Comparison of ENCODE assay signal across 11 mouse cellular contexts in the genomic region with DNA sequence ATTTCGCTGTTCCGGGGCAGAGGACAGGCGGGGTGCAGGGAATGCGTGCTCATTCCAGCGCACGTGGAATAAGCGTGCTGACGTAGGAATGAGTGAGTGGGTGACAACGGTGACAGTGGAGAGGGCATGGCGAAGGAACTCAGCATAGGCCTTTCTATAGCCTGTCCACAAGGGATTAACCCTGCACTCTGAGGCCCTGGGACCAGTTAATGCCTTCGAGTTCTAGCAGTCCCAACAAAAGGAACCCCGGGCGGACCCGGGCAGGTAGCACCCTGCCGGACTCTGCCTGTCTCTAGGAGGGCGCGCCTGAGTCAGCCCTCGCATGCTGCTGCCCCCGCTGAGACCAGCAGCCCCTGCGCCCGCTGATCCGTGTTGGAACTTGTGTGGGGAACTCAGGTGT. TPM values are rescaled to one million over a fixed set of nuclear protein-coding genes. Genes with fewer than 3 reads are reported as not detected.
DNase-seq lines count a peak whose midpoint lies in the region; ATAC-seq lines count a peak whose summit lies in the region.
"Had no signal": no experiment of that assay in that cellular context is flagged by ENCODE, and none has a peak within 500 bp of the region (broad histone marks: within the 10 kb centered on the region; RNA-seq: fewer than 3 reads in every experiment).

No protein-coding gene starts in this region.

- H3K9ac ChIP-seq in heart, embryonic 15.5 days = no peak overlapping the region
- H3K9ac ChIP-seq in lung, embryonic 16.5 days (ENCODE audit: low read length) = peak overlapping the region; percentile 18; the same call in 1 of the 2 replicates
- no peak overlapping the region; the same call in 1 of the 2 replicates for H3K9ac ChIP-seq in embryonic facial prominence, embryonic 14.5 days (ENCODE audit: low read depth, low read length)

- H3K27ac ChIP-seq in heart, embryonic 15.5 days = no peak overlapping the region
- no peak overlapping the region for H3K27ac ChIP-seq in lung, embryonic 16.5 days (ENCODE audit: low read length)
- H3K27ac ChIP-seq in embryonic facial prominence, embryonic 14.5 days (replicated peaks; ENCODE audit: low read depth, low read length) = no peak overlapping the region

- no peaks in the 10 kb centered on the region for H3K36me3 ChIP-seq in heart, embryonic 15.5 days
- no peaks in the 10 kb centered on the region for H3K36me3 ChIP-seq in lung, embryonic 16.5 days (ENCODE audit: control insufficient read depth, insufficient read depth, low read length)
- H3K36me3 ChIP-seq in embryonic facial prominence, embryonic 14.5 days (ENCODE audit: control insufficient read depth, insufficient read depth, low read length) = no peaks in the 10 kb centered on the region

- no peaks in the 10 kb centered on the region for H3K9me3 ChIP-seq in heart, embryonic 15.5 days (replicated peaks)
- no peaks in the 10 kb centered on the region for H3K9me3 ChIP-seq in lung, embryonic 16.5 days (ENCODE audit: control insufficient read depth, low read length)
- H3K9me3 ChIP-seq in embryonic facial prominence, embryonic 14.5 days (ENCODE audit: control insufficient read depth, low read length) = 0 out of 2 replicates have a peak, but pooled peaks cover 4% of the 10 kb centered on the region

- H3K4me3 ChIP-seq in heart, embryonic 15.5 days = peak overlapping the region; percentile 10; the same call in 1 of the 2 replicates
- no peak overlapping the region for H3K4me3 ChIP-seq in lung, embryonic 16.5 days (ENCODE audit: low read length)
- H3K4me3 ChIP-seq in embryonic facial prominence, embryonic 14.5 days (ENCODE audit: low read depth, low read length) = no peak overlapping the region

- peaks cover 28% of the 10 kb centered on the region for H3K27me3 ChIP-seq in heart, embryonic 15.5 days
- H3K27me3 ChIP-seq in lung, embryonic 16.5 days (ENCODE audit: control insufficient read depth, insufficient read depth, low read depth, low read length) = no peaks in the 10 kb centered on the region
- H3K27me3 ChIP-seq in embryonic facial prominence, embryonic 14.5 days (replicated peaks; ENCODE audit: control insufficient read depth, insufficient read depth, low read length) = peaks cover 16% of the 10 kb centered on the region; the same call in 1 of the 2 replicates

- no peak for ATAC-seq in heart, embryonic 15.5 days (replicated peaks; ENCODE audit: insufficient number of reproducible peaks, insufficient read depth, low FRiP score, low read depth)
- ATAC-seq in lung, embryonic 16.5 days (ENCODE audit: low read depth) = no peak
- no peak for ATAC-seq in embryonic facial prominence, embryonic 14.5 days (ENCODE audit: low read depth)

- peaks cover 32% of the 10 kb centered on the region for H3K4me1 ChIP-seq in heart, embryonic 15.5 days (replicated peaks)
- H3K4me1 ChIP-seq in lung, embryonic 16.5 days (replicated peaks; ENCODE audit: control insufficient read depth, insufficient read depth, low read length) = peaks cover 31% of the 10 kb centered on the region
- peaks cover 20% of the 10 kb centered on the region for H3K4me1 ChIP-seq in embryonic facial prominence, embryonic 14.5 days (ENCODE audit: control insufficient read depth, insufficient read depth, low read length)

- H3K4me2 ChIP-seq in heart, embryonic 15.5 days = peak overlapping the region; percentile 47
- no peak overlapping the region for H3K4me2 ChIP-seq in lung, embryonic 16.5 days (ENCODE audit: low read depth, low read length)
- peak overlapping the region; percentile 29; the same call in 1 of the 2 replicates for H3K4me2 ChIP-seq in embryonic facial prominence, embryonic 14.5 days (ENCODE audit: low read depth, low read length)

- 45% methylated on average over 22 of the region's 22 CpGs for WGBS in heart, embryonic 15.5 days
- 48% methylated on average over 22 of the region's 22 CpGs for WGBS in lung, embryonic 16.5 days
- 49% methylated on average over 16 of the region's 22 CpGs for WGBS in embryonic facial prominence, embryonic 14.5 days

- DNase-seq in heart, postnatal 4 days = no peak
- no peak for DNase-seq in lung, postnatal 25 days (ENCODE audit: low spot score)
- no peak for DNase-seq in embryonic facial prominence, embryonic 14.5 days (ENCODE audit: low spot score)
- peak; percentile 71 for DNase-seq in urinary bladder, adult 2 months (ENCODE audit: low spot score)
- no peak for DNase-seq in spleen, postnatal 36 days (ENCODE audit: low spot score in 2 of 2)
- DNase-seq: cerebellum, adult 11-12 months; gastrocnemius, postnatal 14 days; left cerebral cortex, postnatal 4 days; lung, postnatal 14 days had no signal

RNA-seq across cellular contexts. Expression of gene Wnt7b, which starts 32.8 kb away (rescaled TPM):
- polyA plus RNA-seq in heart, embryonic 15.5 days (2015; fragmentation: Nextera tagmentation; extraction: Ambion mirVana) = 1.3 and 5.2 TPM in 2 replicates
- total RNA-seq in heart, postnatal 4 days (2021) = under 1 TPM; 0.21 to 0.27 TPM
- 40.2 and 44.8 TPM in 2 replicates for polyA plus RNA-seq in lung, embryonic 16.5 days (2015; fragmentation: Nextera tagmentation; extraction: Ambion mirVana)
- 15.7 and 17.8 TPM in 2 replicates for polyA plus RNA-seq in embryonic facial prominence, embryonic 14.5 days (2014; fragmentation: Nextera tagmentation; extraction: Ambion mirVana)
- polyA plus RNA-seq in urinary bladder, adult 2 months (2012; rRNA removed) = 15.3 and 15.9 TPM in 2 replicates
